Mouse (Mus musculus) left cerebral cortex, postnatal 25 days (tissue): ENCODE measurements at regions not wholly inside any gene's neighbourhood (a gene's known extent, or its start where the extent isn't known, plus 50 kb on each side); places are given as distances from the start of the nearest gene placed in this dataset.
"Not testable (repeated sequence)": the region's sequence is repeated elsewhere in the genome, so short reads cannot be mapped to it uniquely, and the experiment has no call there.

Experiments used
- DNase-seq, 2 experiments: peaks; one replicate each; pipeline ENCODE4 v3.0.0; 2022; ENCODE audit warnings: low spot score in 2 of 2, mixed read lengths in 1 of 2
- intact Hi-C: fragments of 180-260 bp; cut with DNase I; formaldehyde crosslinking; loops from one replicate; pipeline ENCODE4 v1.15.1; 2025

- intact Hi-C loops: loop anchor here (10.0 kb wide), 1 partner anchor 645 kb away; no protein-coding TSS in a partner anchor
- DNase-seq: no peak
Observed at GRCm38 (mm10) chr14:17079513-17079912, 260.6 kb upstream of the Rarb start.

- intact Hi-C loops: no loop called here
- DNase-seq: no peak
Observed at GRCm38 (mm10) chr14:17061358-17061757, 242.4 kb upstream of the Rarb start.

GRCm38 (mm10) chr14:17058438-17058837 lies 239.5 kb upstream of the Rarb start:
- DNase-seq: no peak
- intact Hi-C loops: no loop called here

- intact Hi-C loops: no loop called here
- no peak for DNase-seq
Observed at GRCm38 (mm10) chr14:17057355-17057754, 238.4 kb upstream of the Rarb start.

- DNase-seq: no peak
- intact Hi-C loops: no loop called here
Observed at GRCm38 (mm10) chr14:17055741-17056140, 236.8 kb upstream of the Rarb start.

- DNase-seq: no peak
- intact Hi-C loops: no loop called here
Observed at GRCm38 (mm10) chr14:17054381-17054780, 235.4 kb upstream of the Rarb start.

- no peak for DNase-seq
- intact Hi-C loops: no loop called here
Observed at GRCm38 (mm10) chr14:17046808-17047207, 227.9 kb upstream of the Rarb start.

DNA sequence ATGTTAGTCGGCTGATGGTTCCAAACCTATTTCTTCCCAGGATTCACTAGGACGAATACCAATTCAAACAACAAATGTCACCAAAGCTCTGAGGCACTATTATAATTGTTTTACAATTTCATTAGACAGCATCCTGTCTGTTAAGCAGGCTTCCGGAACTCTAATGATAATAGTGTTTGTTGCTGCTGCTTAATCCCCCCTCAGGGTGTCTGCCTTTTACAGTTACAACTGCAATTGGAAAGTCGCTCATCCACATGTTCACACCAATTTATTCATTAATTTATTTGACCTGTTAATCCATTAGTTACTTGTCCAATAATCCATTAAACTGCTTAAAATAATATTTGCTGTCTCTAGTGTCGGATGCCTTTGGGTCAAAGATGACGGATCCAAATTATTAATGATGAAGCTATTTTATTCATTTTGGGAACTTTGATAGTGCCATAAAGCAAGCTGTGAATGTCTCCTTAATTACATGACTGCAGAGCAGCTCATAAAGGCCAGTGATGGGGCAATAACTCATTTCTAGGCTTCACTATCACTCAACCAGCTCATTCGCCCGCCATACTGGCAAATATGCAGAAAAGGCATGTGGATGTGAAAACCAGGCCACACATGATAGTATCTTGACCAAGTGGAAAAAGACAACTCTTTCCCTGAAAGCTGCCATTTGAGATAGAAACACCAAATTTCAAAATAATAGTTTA lies 226.6 kb upstream of the Rarb start:
- DNase-seq: no peak
- intact Hi-C loops: no loop called here

- no peak for DNase-seq
- intact Hi-C loops: no loop called here
Observed at GRCm38 (mm10) chr14:17020603-17021356, 201.8 kb upstream of the Rarb start.

DNA sequence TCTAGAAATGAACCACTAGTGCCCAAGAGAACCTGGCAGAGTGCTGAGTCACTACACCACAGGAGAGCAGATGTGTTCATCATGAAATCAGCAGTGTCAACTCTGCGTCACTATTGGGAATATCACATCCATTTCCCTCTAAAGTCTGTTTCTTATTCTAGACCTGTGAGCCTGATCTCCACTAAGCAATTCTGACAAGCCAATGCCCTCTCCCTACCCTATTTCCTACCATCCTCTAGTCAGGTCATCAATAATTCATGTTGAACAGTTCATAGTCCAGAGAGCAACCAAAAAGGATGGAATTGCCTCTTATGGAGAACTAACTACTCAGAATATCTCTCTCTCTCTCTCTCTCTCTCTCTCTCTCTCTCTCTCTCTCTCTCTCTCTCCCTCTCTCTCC lies 194.0 kb upstream of the Rarb start:
- intact Hi-C loops: no loop called here
- no peak for DNase-seq

- DNase-seq: no peak
- intact Hi-C loops: no loop called here
Observed at GRCm38 (mm10) chr14:17012200-17012599, 193.2 kb upstream of the Rarb start.

- DNase-seq: peak; percentile 10
- intact Hi-C loops: no loop called here
Observed at GRCm38 (mm10) chr14:17005194-17006018, 186.4 kb upstream of the Rarb start.

DNA sequence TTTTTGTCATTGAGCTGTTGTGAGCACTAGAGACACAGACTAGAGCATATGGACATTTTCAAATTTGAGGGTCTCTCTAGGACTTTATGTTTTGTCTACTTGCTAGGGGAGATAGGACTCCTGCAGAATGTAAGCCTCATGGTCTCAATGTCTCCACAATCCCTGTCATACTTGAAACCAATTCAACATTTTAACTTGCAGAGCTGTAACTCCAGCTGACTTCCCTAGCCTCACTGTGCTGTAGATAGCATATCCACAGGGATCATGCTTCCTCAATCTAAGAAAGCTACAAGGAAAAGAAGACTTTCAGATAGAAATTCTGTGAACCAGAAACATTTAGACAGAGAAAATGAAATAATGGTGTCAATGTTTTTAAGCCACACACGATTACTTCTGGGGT lies 185.8 kb upstream of the Rarb start:
- DNase-seq: no peak
- intact Hi-C loops: no loop called here

- no peak for DNase-seq
- intact Hi-C loops: no loop called here
Observed at GRCm38 (mm10) chr14:16996716-16997115, 177.8 kb upstream of the Rarb start.

- DNase-seq, intact Hi-C loops: not testable (repeated sequence)
Observed at GRCm38 (mm10) chr14:16970911-16971310, 152.0 kb upstream of the Rarb start.

DNA sequence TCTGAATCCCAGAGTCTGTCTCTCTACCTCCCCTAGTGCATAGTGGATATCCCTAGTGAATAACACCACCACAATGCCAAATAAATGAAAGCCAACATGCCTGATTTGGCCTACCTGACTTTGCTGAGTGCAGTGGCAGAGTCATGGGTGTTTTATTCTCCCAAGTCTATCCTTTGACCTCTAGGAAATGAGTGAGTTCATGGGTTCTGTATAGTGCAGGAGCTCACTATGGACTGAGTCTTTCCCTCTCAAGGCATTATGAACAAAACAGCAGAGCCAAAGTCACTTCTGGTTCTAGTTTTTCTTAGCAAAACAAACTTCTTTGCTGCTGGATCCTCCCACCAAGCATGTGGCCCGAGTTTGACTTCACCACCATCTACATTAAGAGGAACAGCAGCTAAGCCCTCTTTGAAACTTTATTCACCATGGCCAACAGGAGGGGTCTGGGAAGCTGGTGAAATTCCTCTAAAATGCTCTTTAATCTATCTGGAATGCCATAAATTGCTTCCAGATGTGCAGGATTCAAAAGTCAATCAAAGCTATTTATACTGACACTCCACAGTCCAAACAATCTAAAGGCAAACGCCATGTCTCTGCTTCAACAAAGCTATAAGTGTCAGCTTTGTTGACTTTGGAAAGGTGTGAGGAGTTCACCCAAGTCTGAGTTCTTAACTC lies 145.9 kb upstream of the Rarb start:
- intact Hi-C loops: no loop called here
- no peak for DNase-seq

DNA sequence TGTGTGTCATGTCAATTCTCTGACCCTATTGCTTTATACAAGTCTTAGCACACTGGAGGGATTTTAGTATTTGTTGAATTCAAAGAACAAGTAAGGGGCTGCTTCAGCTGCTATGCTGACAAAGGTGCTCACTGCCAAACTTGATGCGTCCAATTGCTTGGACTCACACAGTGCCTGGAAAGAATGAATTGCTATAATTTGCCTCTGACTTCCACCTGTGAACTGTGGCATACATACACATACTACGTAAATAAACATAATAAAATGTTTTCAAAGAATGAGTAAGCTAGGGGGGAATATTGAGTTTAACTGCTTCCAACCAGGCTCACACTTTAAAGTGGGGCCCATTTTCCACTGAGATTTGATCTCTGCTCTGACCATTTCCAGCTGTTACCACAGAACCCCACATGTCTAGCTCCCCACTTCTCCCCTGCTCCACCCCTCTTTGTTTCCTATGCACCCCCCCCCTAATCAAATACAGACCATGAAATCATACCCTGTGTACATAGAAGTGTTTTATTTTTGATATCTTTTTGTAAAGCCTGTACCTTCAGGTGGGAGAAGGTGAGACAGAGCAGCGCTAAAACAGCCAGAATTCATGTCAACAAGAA lies 143.4 kb upstream of the Rarb start:
- DNase-seq: no peak
- intact Hi-C loops: no loop called here

- intact Hi-C loops: no loop called here
- DNase-seq: no peak
Observed at GRCm38 (mm10) chr14:16957802-16958201, 138.8 kb upstream of the Rarb start.
